Mouse (Mus musculus): ENCODE measurements around the gene Numb.

DNA sequence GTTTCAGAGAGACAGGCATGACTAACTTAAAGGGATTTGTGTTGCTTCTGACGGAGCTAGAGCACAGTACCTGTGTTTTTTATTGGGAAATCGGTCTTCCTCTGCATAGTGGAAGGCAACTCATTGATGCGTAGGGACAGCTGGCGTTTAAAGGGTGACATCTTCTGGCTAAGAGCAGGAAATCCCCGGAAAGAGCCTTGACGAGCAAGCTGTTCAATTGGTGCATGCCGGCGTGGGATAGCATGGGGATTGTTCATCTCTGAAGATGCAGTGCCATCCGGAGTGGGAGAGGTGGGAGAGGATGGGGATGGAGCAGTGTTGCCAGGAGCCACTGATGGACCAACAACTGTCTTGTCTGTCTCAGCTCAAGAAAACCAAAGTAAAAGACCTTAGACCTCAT lies 120.8 kb downstream of the Numb start:
- TF ChIP-seq POLR2A (IDR thresholded peaks at IDR 0.05; ENCODE audit: insufficient read depth, low read depth, low read length) = no peak
- TF ChIP-seq CTCF (IDR thresholded peaks at IDR 0.05; ENCODE audit: insufficient read depth, low read depth, low read length) = no peak
